Mouse (Mus musculus) MEL (cell line): Measurements from ENCODE around the gene Myo10. TPM values are rescaled to one million over a fixed set of nuclear protein-coding genes. Genes with fewer than 3 reads are reported as not detected.

Experiments used
- DNase-seq: peaks from one replicate; pipeline ENCODE4 v3.0.0; 2011; ENCODE audit warnings: low read depth, low spot score
- H3K27ac ChIP-seq: 2 replicates; pipeline ENCODE4 v1.5.1; 2012; ENCODE audit warnings: low read depth, mild to moderate bottlenecking, control low read depth, low read length, moderate library complexity; ENCODE audit not compliant: control insufficient read depth
- H3K27me3 ChIP-seq, 2 experiments: fragments of 150-350 bp in 1 of 2; sonication (generic) in 1 of 2; 2 replicates each; pipeline ENCODE4 v1.6.1; 2012; ENCODE audit warnings: low read length in 2 of 2, mild to moderate bottlenecking in 2 of 2, improper control_type of control experiment in 1 of 2, moderate library complexity in 1 of 2; ENCODE audit not compliant: insufficient read depth in 2 of 2, control insufficient read depth in 1 of 2
- H3K36me3 ChIP-seq, 2 experiments: 2 replicates each; pipeline ENCODE4 v1.6.1; 2012 to 2014; ENCODE audit warnings: low read length in 2 of 2, improper control_type of control experiment in 1 of 2, inconsistent platforms in 1 of 2, mild to moderate bottlenecking in 1 of 2; ENCODE audit not compliant: insufficient read depth in 2 of 2, control insufficient read depth in 1 of 2
- H3K4me1 ChIP-seq, 2 experiments: fragments of 150-350 bp in 1 of 2; sonication (generic) in 1 of 2; 2 replicates each; pipeline ENCODE4 v1.6.1; 2012; ENCODE audit warnings: low read length in 2 of 2, improper control_type of control experiment in 1 of 2, mild to moderate bottlenecking in 1 of 2; ENCODE audit not compliant: insufficient read depth in 2 of 2, control insufficient read depth in 1 of 2
- H3K4me3 ChIP-seq, 2 experiments: fragments of 150-350 bp in 1 of 2; sonication (generic) in 1 of 2; 2 replicates each; pipeline ENCODE4 v1.5.1; 2012; ENCODE audit warnings: low read depth in 2 of 2, low read length in 2 of 2, mild to moderate bottlenecking in 2 of 2, moderate library complexity in 2 of 2, control low read depth in 1 of 2, improper control_type of control experiment in 1 of 2; ENCODE audit not compliant: control insufficient read depth in 1 of 2, insufficient read depth in 1 of 2
- H3K79me2 ChIP-seq: 2 replicates; pipeline ENCODE4 v1.6.1; 2012; ENCODE audit warnings: mild to moderate bottlenecking, low read length, moderate library complexity; ENCODE audit not compliant: control insufficient read depth, poor library complexity, insufficient read depth
- H3K9ac ChIP-seq: 2 replicates; pipeline ENCODE4 v1.6.1; 2012; ENCODE audit warnings: low read depth, mild to moderate bottlenecking, control low read depth, low read length, moderate library complexity; ENCODE audit not compliant: control insufficient read depth, poor library complexity, severe bottlenecking
- H3K9me3 ChIP-seq: fragments of 150-350 bp; sonication (generic); replicated peaks from 2 replicates; pipeline ENCODE4 v1.6.1; 2012; ENCODE audit warnings: mild to moderate bottlenecking, low read length, improper control_type of control experiment, moderate library complexity; ENCODE audit not compliant: insufficient read depth
- BHLHE40 ChIP-seq: IDR thresholded peaks from 2 replicates; pipeline ENCODE4 v1.6.1; 2012; ENCODE audit warnings: low read depth, mild to moderate bottlenecking, inconsistent platforms, low read length, improper control_type of control experiment, borderline replicate concordance
- EP300 ChIP-seq, 2 experiments: IDR thresholded peaks; 2 replicates each; pipeline ENCODE4 v1.6.1; 2011; ENCODE audit warnings: improper control_type of control experiment in 2 of 2, low read length in 2 of 2, low read depth in 1 of 2, mild to moderate bottlenecking in 1 of 2
- GATA1 ChIP-seq: IDR thresholded peaks from 2 replicates; pipeline ENCODE4 v1.6.1; 2011; ENCODE audit warnings: low read depth, low read length, improper control_type of control experiment
- KAT2A ChIP-seq: conservative IDR thresholded peaks from 2 replicates; pipeline ENCODE4 v1.6.1; 2012; ENCODE audit warnings: low read depth, low read length, improper control_type of control experiment, inconsistent platforms
- MAFK ChIP-seq: IDR thresholded peaks from 2 replicates; pipeline ENCODE4 v1.6.1; 2011; ENCODE audit warnings: low read depth, mild to moderate bottlenecking, low read length, improper control_type of control experiment, borderline replicate concordance
- MAZ ChIP-seq: IDR thresholded peaks from 2 replicates; pipeline ENCODE4 v1.6.1; 2012; ENCODE audit warnings: low read depth, mild to moderate bottlenecking, inconsistent platforms, low read length, improper control_type of control experiment
- MYB ChIP-seq: IDR thresholded peaks from 2 replicates; pipeline ENCODE4 v1.6.1; 2011; ENCODE audit warnings: mild to moderate bottlenecking, low read depth, low read length, improper control_type of control experiment
- NRF1 ChIP-seq: IDR thresholded peaks from 2 replicates; pipeline ENCODE4 v1.6.1; 2014; ENCODE audit warnings: low read depth, mild to moderate bottlenecking, inconsistent platforms, low read length, improper control_type of control experiment, moderate library complexity; ENCODE audit not compliant: poor library complexity, insufficient read depth, severe bottlenecking
- POLR2A ChIP-seq, 2 experiments: IDR thresholded peaks; 2 replicates each; pipeline ENCODE4 v1.6.1; 2011 to 2012; ENCODE audit warnings: low read length in 2 of 2, mild to moderate bottlenecking in 2 of 2, control low read depth in 1 of 2, improper control_type of control experiment in 1 of 2, low read depth in 1 of 2, moderate library complexity in 1 of 2; ENCODE audit not compliant: control insufficient read depth in 1 of 2, insufficient read depth in 1 of 2, poor library complexity in 1 of 2
- POLR2AphosphoS5 ChIP-seq: IDR thresholded peaks from 2 replicates; pipeline ENCODE4 v1.6.1; 2012; ENCODE audit warnings: low read depth, borderline replicate concordance, mild to moderate bottlenecking, inconsistent platforms, low read length, moderate library complexity, mixed read lengths
- SIN3A ChIP-seq: IDR thresholded peaks from 2 replicates; pipeline ENCODE4 v1.6.1; 2012; ENCODE audit warnings: low read length, improper control_type of control experiment, inconsistent platforms
- SMC3 ChIP-seq: IDR thresholded peaks from 2 replicates; pipeline ENCODE4 v1.6.1; 2011; ENCODE audit warnings: low read depth, low read length, improper control_type of control experiment
- TAL1 ChIP-seq: IDR thresholded peaks from 2 replicates; pipeline ENCODE4 v1.6.1; 2012; ENCODE audit warnings: mild to moderate bottlenecking, inconsistent platforms, low read length, moderate library complexity, mixed read lengths
- USF1 ChIP-seq: IDR thresholded peaks from 2 replicates; pipeline ENCODE4 v1.6.1; 2014; ENCODE audit warnings: low read depth, mild to moderate bottlenecking, inconsistent platforms, low read length, improper control_type of control experiment, moderate library complexity
- USF2 ChIP-seq, 2 experiments: IDR thresholded peaks; 2 replicates each; pipeline ENCODE4 v1.6.1; 2011 to 2012; ENCODE audit warnings: improper control_type of control experiment in 2 of 2, low read length in 2 of 2, borderline replicate concordance in 1 of 2, inconsistent platforms in 1 of 2, low read depth in 1 of 2, mild to moderate bottlenecking in 1 of 2; ENCODE audit not compliant: insufficient read depth in 1 of 2
- ZKSCAN1 ChIP-seq: IDR thresholded peaks from 2 replicates; pipeline ENCODE4 v1.6.1; 2012; ENCODE audit warnings: low read depth, mild to moderate bottlenecking, inconsistent platforms, low read length, improper control_type of control experiment, moderate library complexity
- ZMIZ1 ChIP-seq: IDR thresholded peaks from 2 replicates; pipeline ENCODE4 v1.6.1; 2012; ENCODE audit warnings: low read depth, mild to moderate bottlenecking, inconsistent platforms, low read length, improper control_type of control experiment, moderate library complexity
- polyA plus RNA-seq, 2 experiments: library from polyadenylated mRNA; stranded (reverse) in 1 of 2; unstranded in 1 of 2; fragments of >175 nt in 1 of 2; fragments of >200 nt in 1 of 2; gene quantifications; 2 replicates each; pipeline versions ENCODE4 v1.2.1 to v1.2.4; 2012; ENCODE audit warnings: low replicate concordance in 2 of 2, low read depth in 1 of 2; ENCODE audit not compliant: insufficient read length in 2 of 2, insufficient read depth in 1 of 2, missing spikeins in 1 of 2
- total RNA-seq: library from RNA; depleted of rRNA; stranded (reverse); fragments of 300-350 nt; gene quantifications from 2 replicates; pipeline ENCODE4 v1.2.3, GENCODE M21; 2012

The Myo10 gene
- total and polyA plus RNA-seq, 3 experiments, result 0.01 TPM; not detected in 2

DNA sequence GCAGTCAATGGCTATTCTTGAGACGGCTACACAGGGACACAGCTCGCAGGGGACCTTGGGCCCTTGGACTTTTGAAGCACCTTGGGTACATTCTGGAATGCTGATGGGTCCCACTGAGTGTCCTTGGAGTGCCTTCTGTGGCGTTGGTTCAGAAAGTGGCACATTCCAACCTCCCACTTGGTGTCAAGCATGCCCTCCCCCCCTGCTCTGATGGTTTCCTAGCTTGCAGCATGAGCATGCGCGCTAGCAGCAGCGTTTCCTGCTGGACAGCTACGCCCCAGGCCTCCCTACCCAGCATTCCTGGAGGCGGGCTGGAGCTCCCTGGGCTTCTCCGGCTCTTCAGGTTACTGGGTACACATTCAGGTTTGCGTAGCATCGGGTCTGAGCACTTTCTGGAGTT lies 228.2 kb downstream of the Myo10 start:
- H3K4me1 ChIP-seq, result no peaks in the 10 kb centered on the region
- no peak overlapping the region for H3K4me3 ChIP-seq
- DNase-seq, result no peak
- no peaks in the 10 kb centered on the region for H3K9me3 ChIP-seq
- no peaks in the 10 kb centered on the region for H3K36me3 ChIP-seq
- no peak overlapping the region for H3K27ac ChIP-seq
- TF ChIP-seq TAL1 (no peak), MAFK (no peak), ZMIZ1 (no peak), POLR2A (IDR thresholded peaks at IDR 0.05; ENCODE audit: control insufficient read depth in 1 of 2, insufficient read depth in 1 of 2, low read depth in 1 of 2, low read length in 2 of 2, poor library complexity in 1 of 2) (no peak), MYB (no peak), MAZ (no peak), USF2 (IDR thresholded peaks at IDR 0.05; ENCODE audit: borderline replicate concordance in 1 of 2, insufficient read depth in 1 of 2, low read depth in 1 of 2, low read length in 2 of 2) (no peak), SIN3A (no peak), GATA1 (no peak), USF1 (no peak), KAT2A (no peak), POLR2AphosphoS5 (no peak), EP300 (IDR thresholded peaks at IDR 0.05; ENCODE audit: low read depth in 1 of 2, low read length in 2 of 2) (no peak), NRF1 (no peak), BHLHE40 (no peak)
- 0 out of 4 replicates have a peak, but pooled peaks cover 0 to 2% of the 10 kb centered on the region in 2 experiments for H3K27me3 ChIP-seq
- H3K9ac ChIP-seq, result no peak overlapping the region
- no peaks in the 10 kb centered on the region for H3K79me2 ChIP-seq

DNA sequence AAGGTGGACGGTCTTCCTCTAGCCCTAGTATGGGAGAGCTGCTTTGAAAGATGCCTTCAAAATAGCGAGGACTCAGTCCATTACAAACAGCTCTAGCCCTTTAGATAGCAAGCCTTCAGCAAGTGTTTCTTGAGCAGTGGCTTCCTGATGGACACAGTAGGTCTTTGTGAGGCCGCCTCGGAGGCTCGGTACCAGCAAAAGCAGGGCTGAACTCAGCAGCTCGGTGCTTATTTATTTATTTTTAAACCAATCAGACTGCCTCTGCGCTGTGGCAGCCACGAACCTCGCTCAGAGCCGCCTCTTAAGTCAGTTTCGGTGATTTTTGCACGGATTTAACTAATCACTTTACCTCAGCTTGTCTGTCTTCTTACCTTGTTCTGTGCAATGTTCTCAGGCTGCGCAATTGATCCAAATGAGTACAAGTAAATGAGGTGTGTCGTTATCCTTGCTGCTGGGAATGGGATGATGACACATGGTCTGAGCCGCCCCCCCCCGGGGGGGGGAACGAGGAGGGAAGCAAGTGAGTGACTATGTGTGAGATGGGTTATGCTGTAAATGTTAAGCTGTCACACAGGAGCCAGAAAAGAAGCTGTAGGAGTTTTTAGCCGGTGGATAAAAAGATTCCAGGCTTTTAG lies 232.1 kb downstream of the Myo10 start:
- Histone ChIP-seq H3K9me3 (no peaks in the 10 kb centered on the region), H3K36me3 (no peaks in the 10 kb centered on the region), H3K4me3 (no peak overlapping the region), H3K27me3 (no peaks in the 10 kb centered on the region), H3K9ac (no peak overlapping the region), H3K4me1 (no peaks in the 10 kb centered on the region), H3K79me2 (no peaks in the 10 kb centered on the region), H3K27ac (no peak overlapping the region)
- TF ChIP-seq USF1, result no peak
- TF ChIP-seq USF2 (IDR thresholded peaks at IDR 0.05; ENCODE audit: borderline replicate concordance in 1 of 2, insufficient read depth in 1 of 2, low read depth in 1 of 2, low read length in 2 of 2), result no peak
- no peak for TF ChIP-seq SMC3
- TF ChIP-seq ZKSCAN1, result no peak
- DNase-seq, result no peak
